Mouse (Mus musculus) CH12.LX (cell line): ENCODE results near the gene Serpina12. TPM values are rescaled to one million over a fixed set of nuclear protein-coding genes. Genes with fewer than 3 reads are reported as not detected.

ENCODE experiments used
- DNase-seq: peaks from one replicate; pipeline ENCODE4 v3.0.0-alpha.2; 2013; ENCODE audit errors: extremely low read depth
- H3K27ac ChIP-seq: 2 replicates; pipeline ENCODE4 v1.5.1; 2012; ENCODE audit warnings: low read depth, mild to moderate bottlenecking, control low read depth, moderate library complexity; ENCODE audit not compliant: insufficient read depth
- H3K27me3 ChIP-seq: replicated peaks from 2 replicates; pipeline ENCODE3; 2012; ENCODE audit warnings: inconsistent platforms
- H3K36me3 ChIP-seq, 2 experiments: replicated peaks in 1 of 2; 2 replicates each; pipeline versions ENCODE3 to v1.6.1; 2012; ENCODE audit warnings: inconsistent platforms in 1 of 2, low read length in 1 of 2, mild to moderate bottlenecking in 1 of 2, mixed read lengths in 1 of 2, moderate library complexity in 1 of 2; ENCODE audit not compliant: control insufficient read depth in 1 of 2, insufficient read depth in 1 of 2
- H3K4me1 ChIP-seq, 2 experiments: 2 replicates each; pipeline ENCODE4 v1.6.1; 2012; ENCODE audit warnings: inconsistent platforms in 1 of 2, moderate library complexity in 1 of 2; ENCODE audit not compliant: insufficient read depth in 2 of 2, control insufficient read depth in 1 of 2
- H3K4me2 ChIP-seq: 2 replicates; pipeline ENCODE4 v1.6.1; 2012; ENCODE audit warnings: low read depth, mild to moderate bottlenecking, control low read depth; ENCODE audit not compliant: poor library complexity, insufficient read depth, severe bottlenecking
- H3K4me3 ChIP-seq, 3 experiments: fragments of 150-350 bp in 1 of 3; sonication (generic) in 1 of 3; replicated peaks in 1 of 3; 2 replicates each; pipeline versions ENCODE3 to v1.5.1; 2011 to 2012; ENCODE audit warnings: low read depth in 2 of 3, low read length in 2 of 3, mild to moderate bottlenecking in 2 of 3, moderate library complexity in 2 of 3, control low read depth in 1 of 3, improper control_type of control experiment in 1 of 3, inconsistent platforms in 1 of 3, mixed read lengths in 1 of 3; ENCODE audit not compliant: poor library complexity in 1 of 3
- H3K79me2 ChIP-seq: replicated peaks from 2 replicates; pipeline ENCODE4 v1.6.1; 2012; ENCODE audit warnings: mild to moderate bottlenecking, moderate library complexity; ENCODE audit not compliant: control insufficient read depth, poor library complexity, insufficient read depth, severe bottlenecking; ENCODE audit errors: extremely low read depth
- H3K9ac ChIP-seq: 2 replicates; pipeline ENCODE4 v1.6.1; 2012; ENCODE audit warnings: low read depth, mild to moderate bottlenecking, control low read depth, moderate library complexity; ENCODE audit not compliant: insufficient read depth
- H3K9me3 ChIP-seq: replicated peaks from 2 replicates; pipeline ENCODE3; 2012; ENCODE audit warnings: low read length, inconsistent platforms, mixed read lengths
- CHD1 ChIP-seq: IDR thresholded peaks from 2 replicates; pipeline ENCODE4 v1.6.1; 2012; ENCODE audit warnings: low read depth, low read length, improper control_type of control experiment, inconsistent platforms
- CHD2 ChIP-seq: IDR thresholded peaks from 2 replicates; pipeline ENCODE4 v1.6.1; 2011; ENCODE audit warnings: low read length, improper control_type of control experiment
- CTCF ChIP-seq, 2 experiments: IDR thresholded peaks in 1 of 2; conservative IDR thresholded peaks in 1 of 2; 2 replicates each; pipeline ENCODE4 v1.5.1; 2011 to 2012; ENCODE audit warnings: low read depth in 2 of 2, low read length in 2 of 2, improper control_type of control experiment in 1 of 2, inconsistent platforms in 1 of 2, mild to moderate bottlenecking in 1 of 2, moderate library complexity in 1 of 2
- ETS1 ChIP-seq: conservative IDR thresholded peaks from 2 replicates; pipeline ENCODE4 v1.6.1; 2012; ENCODE audit warnings: low read depth, mild to moderate bottlenecking, inconsistent platforms, low read length, improper control_type of control experiment, moderate library complexity
- MYC ChIP-seq: IDR thresholded peaks from 2 replicates; pipeline ENCODE4 v1.6.1; 2011; ENCODE audit warnings: low read depth, mild to moderate bottlenecking, improper control_type of control experiment, low read length
- RCOR1 ChIP-seq: conservative IDR thresholded peaks from 2 replicates; pipeline ENCODE4 v1.6.1; 2012; ENCODE audit warnings: low read depth, mild to moderate bottlenecking, inconsistent platforms, low read length, improper control_type of control experiment
- USF1 ChIP-seq: IDR thresholded peaks from 2 replicates; pipeline ENCODE4 v1.6.1; 2014; ENCODE audit warnings: low read depth, mild to moderate bottlenecking, inconsistent platforms, low read length, improper control_type of control experiment
- ZC3H11A ChIP-seq: IDR thresholded peaks from 2 replicates; pipeline ENCODE4 v1.6.1; 2012; ENCODE audit warnings: low read depth, mild to moderate bottlenecking, inconsistent platforms, low read length, improper control_type of control experiment
- dilution Hi-C: fragments of 300-500 bp; cut with MboI; formaldehyde crosslinking; loops from 2 replicates; pipeline ENCODE4 v1.14.3; 2020; ENCODE audit warnings: low sequenced_read_pairs; ENCODE audit not compliant: extremely low pct_unique_long_range_greater_than_20kb, extremely low pct_ligation_motif_present
- in situ Hi-C: fragments of 300-500 bp; cut with MboI; formaldehyde crosslinking; loops from 3 replicates; pipeline ENCODE4 v1.14.3; 2019; ENCODE audit warnings: low sequenced_read_pairs, low pct_ligation_motif_present, low pct_unique_long_range_greater_than_20kb, mixed read lengths
- polyA plus RNA-seq: library from polyadenylated mRNA; unstranded; fragments of >175 nt; gene quantifications from 2 replicates; pipeline ENCODE4 v1.2.1, GENCODE M21; 2012; ENCODE audit warnings: low read depth; ENCODE audit not compliant: insufficient read length
- total RNA-seq, 2 experiments: library from RNA; depleted of rRNA; stranded (reverse); fragments of 300-350 nt in 1 of 2; fragments of >200 nt in 1 of 2; gene quantifications; 2 replicates each; pipeline ENCODE4 v1.2.3; 2012 to 2014

Serpina12 gene
- total and polyA plus RNA-seq, 3 experiments, result 0.09 TPM; not detected in 2

DNA sequence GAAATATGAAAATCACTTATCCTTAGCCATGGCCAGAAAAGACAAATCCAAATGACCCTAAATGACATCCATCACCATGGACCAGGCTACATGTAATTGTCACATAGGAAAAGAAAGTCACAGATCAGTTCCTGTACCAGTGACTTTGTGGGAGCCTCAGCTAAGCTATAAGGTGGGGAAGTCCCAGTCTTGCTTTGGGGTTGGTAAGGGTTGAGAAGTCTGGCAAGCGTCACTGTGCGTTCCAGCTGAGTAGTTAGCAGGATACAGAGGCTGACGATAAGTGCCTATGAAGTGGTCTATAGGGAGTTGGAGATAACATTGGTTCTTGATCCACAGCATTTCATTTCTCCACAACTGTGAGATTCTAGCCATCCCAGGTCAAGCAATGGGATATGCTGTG is 29.0 kb downstream of the Serpina12 start:
- no peak overlapping the region for H3K27ac ChIP-seq
- TF ChIP-seq CHD1 (no peak), USF1 (no peak), ETS1 (peak; percentile 22)
- no peak overlapping the region for H3K4me3 ChIP-seq
- no peaks in the 10 kb centered on the region for H3K27me3 ChIP-seq
- H3K9me3 ChIP-seq, result peaks cover 3% of the 10 kb centered on the region
- H3K4me2 ChIP-seq, result 0 out of 2 replicates have a peak overlapping the region, but pooled peaks have one; percentile 3
- peak; percentile 66 for DNase-seq
- in situ Hi-C loops, result no loop called here
- dilution Hi-C loops, result no loop called here
- peaks cover 13 to 31% of the 10 kb centered on the region in 2 experiments for H3K4me1 ChIP-seq
- H3K79me2 ChIP-seq, result no peaks in the 10 kb centered on the region
- H3K36me3 ChIP-seq, result no peaks in the 10 kb centered on the region
- H3K9ac ChIP-seq, result no peak overlapping the region

DNA sequence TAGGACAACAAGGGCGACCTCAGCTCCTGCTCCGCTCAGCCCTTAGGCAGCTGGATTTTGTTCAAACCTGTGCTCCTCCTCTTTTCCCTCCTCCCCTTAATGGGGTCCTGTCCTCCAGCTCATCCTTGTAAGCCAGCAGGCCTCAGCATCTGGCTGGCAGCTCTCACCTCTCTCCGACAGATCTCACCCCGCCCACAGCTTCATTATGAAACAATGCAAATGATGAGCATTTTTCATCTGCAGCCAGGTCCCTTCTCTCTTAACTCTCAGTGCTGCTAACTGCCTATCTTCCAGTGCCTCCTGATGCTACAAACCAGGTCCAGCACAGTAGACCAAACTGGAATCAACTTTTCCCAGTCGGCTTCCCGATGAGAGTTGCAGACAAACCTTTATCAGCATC is 30.6 kb downstream of the Serpina12 start, which contains the start of gene Serpina9:
Gene Serpina9 (minus strand): TSS at position 136 of the 400 bp plus-strand sequence.
- Histone ChIP-seq H3K79me2 (no peaks in the 10 kb centered on the region), H3K27me3 (no peaks in the 10 kb centered on the region)

GRCm38 (mm10) chr12:104004689-104005088 is 39.6 kb downstream of the Serpina12 start:
- H3K4me3 ChIP-seq, result no peak overlapping the region
- H3K9me3 ChIP-seq, result peaks cover 6% of the 10 kb centered on the region
- H3K79me2 ChIP-seq, result no peaks in the 10 kb centered on the region
- no peak overlapping the region for H3K9ac ChIP-seq
- dilution Hi-C loops (no loop called here), in situ Hi-C loops (no loop called here)
- no peak overlapping the region for H3K4me2 ChIP-seq
- peaks cover 11 to 29% of the 10 kb centered on the region in 2 experiments for H3K4me1 ChIP-seq
- no peaks in the 10 kb centered on the region for H3K27me3 ChIP-seq
- H3K27ac ChIP-seq, result no peak overlapping the region
- H3K36me3 ChIP-seq, result no peaks in the 10 kb centered on the region
- TF ChIP-seq ZC3H11A, result no peak
- TF ChIP-seq CTCF (conservative IDR thresholded peaks at IDR 0.05 in 1 of 2, IDR thresholded peaks at IDR 0.05 in 1 of 2; ENCODE audit: low read depth in 2 of 2, low read length in 2 of 2), result 0 out of 4 replicates have a peak, but pooled peaks of 1 of the 2 experiments have one; percentile 15
- no peak for DNase-seq

More for the DNA sequence above, 30.6 kb downstream of the Serpina12 start, which contains the start of gene Serpina9:
- H3K36me3 ChIP-seq, result no peaks in the 10 kb centered on the region
- dilution Hi-C loops, result no loop called here
- peaks cover 13 to 31% of the 10 kb centered on the region in 2 experiments for H3K4me1 ChIP-seq
- H3K4me2 ChIP-seq, result no peak within 1 kb of the TSS
- no peak within 1 kb of the TSS for H3K27ac ChIP-seq
- peaks cover 3% of the 10 kb centered on the region for H3K9me3 ChIP-seq
- H3K9ac ChIP-seq, result no peak within 1 kb of the TSS
- in situ Hi-C loops, result no loop called here
- no peak for DNase-seq
- TF ChIP-seq MYC, result no peak
- TF ChIP-seq RCOR1, result no peak
- no peak for TF ChIP-seq CHD2
- TF ChIP-seq, all 38 proteins: peak for 0
- no peak within 1 kb of the TSS for H3K4me3 ChIP-seq
